Mouse (Mus musculus): ENCODE measurements around the gene Cdkn1c.
A peak's percentile ranks its signal among the peaks of the same experiment; 100 is the strongest.

The Cdkn1c gene

DNA sequence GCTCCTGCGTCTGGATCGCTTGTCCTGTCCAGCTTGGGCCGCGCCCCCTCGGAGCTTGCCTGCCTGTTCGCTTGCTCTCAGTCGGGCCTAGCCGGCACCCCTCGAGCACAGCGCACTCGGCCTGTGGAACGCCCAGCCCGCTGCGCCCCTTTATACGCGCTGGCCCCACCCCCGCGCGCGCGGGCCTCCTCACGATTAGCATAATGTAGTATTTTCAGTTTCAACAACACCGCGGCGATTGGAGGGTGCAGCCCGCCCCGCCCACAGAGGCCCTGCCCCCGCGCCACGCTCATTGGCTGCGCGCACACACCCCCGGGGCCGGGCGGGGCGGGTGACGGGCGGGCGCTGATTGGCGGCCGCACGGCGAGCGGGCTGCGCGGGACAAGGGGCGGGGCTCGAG, at the start of gene Cdkn1c:
Gene Cdkn1c, minus strand, starts transcription at position 177 of the 400 bp plus-strand sequence.
- DNase-seq = no peak

- DNase-seq = no peak
Measured at GRCm38 (mm10) chr7:143509566-143509965, 48.7 kb upstream of the Cdkn1c start.

GRCm38 (mm10) chr7:143506675-143507074, 45.8 kb upstream of the Cdkn1c start:
- peak; percentile 24 for DNase-seq

DNA sequence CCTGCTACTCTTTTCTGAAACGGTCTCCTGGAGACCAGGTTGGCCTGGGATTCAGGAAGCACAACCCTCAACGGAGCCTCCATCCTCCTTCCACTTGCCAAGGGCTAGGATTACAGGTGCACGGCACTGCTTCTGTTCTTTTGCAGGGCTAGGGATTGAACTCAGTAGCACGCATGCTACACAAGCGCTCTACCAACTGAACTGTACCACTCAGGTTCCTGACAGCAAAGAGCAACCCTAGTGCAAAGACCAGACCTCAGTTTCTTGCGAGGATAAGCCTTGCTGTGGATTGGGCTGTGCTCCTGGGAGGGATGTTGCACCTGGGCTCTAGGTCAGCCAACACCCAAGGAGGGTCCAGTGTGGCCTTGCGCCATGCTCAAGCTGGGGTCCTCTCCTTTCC, 45.4 kb upstream of the Cdkn1c start:
- DNase-seq = no peak

- DNase-seq = peak; percentile 32
Measured at GRCm38 (mm10) chr7:143505823-143506222, 45.0 kb upstream of the Cdkn1c start.

DNA sequence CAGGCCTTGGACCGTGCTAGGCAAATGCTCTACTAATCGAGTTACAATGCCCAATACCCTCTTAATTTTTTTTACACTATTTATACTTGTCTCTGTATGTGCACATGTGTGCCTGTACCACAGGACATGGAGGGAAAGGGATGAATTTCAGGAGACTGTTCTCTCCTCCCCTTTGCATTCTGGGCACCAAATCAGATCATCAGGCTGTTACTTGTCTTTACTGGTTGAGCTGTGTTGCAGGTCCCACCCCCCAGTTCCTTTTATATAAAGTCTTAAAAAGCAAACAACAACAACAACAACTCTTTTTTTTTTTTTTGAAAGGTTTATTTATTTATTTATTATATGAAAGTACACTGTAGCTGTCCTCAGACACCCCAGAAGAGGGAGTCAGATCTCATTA, 44.6 kb upstream of the Cdkn1c start:
- DNase-seq = no peak

DNA sequence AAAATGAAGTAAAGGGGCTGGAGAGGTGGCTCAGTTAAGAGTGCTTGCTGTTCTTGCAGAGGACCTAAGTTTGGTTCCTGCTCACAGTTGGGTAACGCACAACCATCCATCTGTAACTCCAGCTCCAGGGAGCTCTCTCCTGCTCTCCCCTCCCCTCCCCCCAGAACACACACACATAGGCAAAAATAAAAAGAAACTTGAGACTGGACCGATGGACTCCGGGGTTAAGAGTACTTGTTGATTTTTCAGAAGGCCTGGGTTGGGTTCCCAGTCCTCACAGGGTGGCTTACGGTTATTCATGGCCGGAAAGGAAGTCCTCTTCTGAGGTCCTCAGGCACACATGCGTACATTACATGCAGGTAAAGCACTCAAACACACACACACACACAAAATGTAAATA, 43.1 kb upstream of the Cdkn1c start:
- DNase-seq = no peak

DNA sequence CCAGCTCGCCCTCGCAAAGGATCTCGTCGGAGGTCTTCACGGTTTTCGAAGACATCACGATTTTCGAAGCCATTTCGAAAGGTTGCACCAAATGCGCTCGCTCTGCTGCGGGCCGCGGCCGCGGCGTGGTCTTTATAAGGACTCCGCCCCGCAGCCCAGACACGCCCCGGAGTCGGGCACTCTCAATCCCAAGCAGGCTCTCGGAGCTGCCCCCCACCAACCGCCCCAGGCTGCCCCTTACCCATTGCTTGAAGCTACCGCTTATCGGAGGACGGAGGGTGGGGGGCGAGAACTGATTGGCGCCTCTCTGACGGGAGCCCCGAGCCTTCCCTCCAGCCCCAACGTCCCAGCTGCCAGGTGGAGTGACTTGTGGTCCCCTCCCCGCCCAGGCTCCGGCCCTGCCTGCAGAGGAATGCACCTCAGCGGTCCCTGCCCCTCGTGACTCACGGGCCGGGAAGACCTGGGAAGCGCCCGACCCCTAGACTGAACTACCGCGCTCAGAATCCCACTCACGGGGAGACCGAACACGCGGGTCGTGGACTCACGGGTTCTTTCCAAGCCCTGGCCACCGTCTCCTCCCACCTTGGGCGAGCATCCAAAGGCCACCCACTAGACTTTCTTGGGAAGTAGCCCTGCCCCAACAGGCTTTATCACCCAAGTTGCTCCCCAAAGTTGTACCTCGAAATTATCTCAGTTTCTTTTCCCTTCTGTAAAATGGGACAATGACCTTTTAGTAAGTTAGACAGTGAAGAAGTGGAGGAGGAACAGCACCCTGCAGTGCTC, 41.8 kb upstream of the Cdkn1c start, which contains the start of gene Phlda2:
Gene Phlda2, minus strand, starts transcription at position 733 of the 783 bp plus-strand sequence.
- no peak for DNase-seq

DNA sequence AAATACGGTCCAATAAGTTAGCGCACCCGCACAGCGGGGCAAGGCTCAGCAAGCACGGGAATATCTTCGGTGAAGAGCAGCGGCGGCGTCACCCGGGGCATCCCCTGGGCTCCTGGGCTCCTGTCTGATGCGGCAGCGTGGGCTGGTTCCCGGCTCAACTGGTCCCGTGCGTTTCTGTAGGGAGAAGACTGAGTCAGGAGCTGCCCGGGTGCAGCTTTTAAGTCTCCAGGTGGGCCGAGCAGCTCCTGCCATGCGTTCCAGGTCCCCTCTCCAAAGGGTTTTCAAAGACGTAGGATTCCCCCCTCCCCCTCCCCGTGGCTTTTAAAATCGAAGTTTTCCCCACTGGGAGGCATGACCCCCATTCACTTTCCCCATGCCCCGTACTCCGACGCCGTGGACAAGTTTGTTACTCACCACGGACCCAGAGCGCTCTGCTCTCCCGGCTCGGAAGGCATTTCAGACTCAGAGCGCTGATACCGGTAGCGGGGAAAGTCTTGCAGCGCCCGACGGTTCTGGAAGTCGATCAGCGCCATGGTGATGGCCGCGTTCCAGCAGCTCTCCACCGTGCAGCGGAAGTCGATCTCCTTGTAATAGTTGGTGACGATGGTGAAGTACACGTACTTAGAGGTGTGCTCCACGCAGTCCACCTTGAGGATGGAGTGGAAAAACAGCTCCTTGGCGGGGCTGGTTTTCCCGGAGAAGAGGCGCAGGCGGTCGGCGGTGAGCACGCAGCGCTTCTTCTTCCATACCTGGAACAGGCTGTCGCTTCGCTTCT, 41.0 kb upstream of the Cdkn1c start:
- DNase-seq = no peak

GRCm38 (mm10) chr7:143500912-143501311, 40.1 kb upstream of the Cdkn1c start:
- DNase-seq = no peak

GRCm38 (mm10) chr7:143498584-143498983, 37.7 kb upstream of the Cdkn1c start:
- DNase-seq = no peak

GRCm38 (mm10) chr7:143495104-143495961, 34.5 kb upstream of the Cdkn1c start:
- DNase-seq = no peak

DNA sequence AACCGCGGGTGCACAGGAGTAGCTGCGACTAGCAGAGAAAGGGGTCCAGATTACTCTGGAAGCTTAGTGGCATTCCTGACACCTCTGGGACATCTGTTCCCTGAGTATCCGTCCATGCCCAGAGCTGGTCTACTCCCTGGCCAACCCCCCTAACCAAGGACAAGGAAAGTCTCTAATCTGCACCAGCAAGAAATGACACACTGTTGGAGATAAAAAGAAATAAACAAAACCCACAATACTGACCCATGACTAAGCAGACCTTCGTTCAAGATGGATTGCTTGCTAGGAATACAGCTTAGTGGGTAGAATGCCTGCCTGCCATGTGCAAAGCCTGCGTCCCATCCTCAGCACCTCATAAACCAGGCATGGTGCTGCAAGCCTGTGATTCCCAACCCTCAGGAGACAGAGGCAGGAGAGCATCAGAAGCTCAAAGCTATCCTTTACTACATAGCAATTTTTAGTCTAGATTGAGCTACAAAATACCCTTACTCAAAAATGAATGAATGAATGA, 32.8 kb upstream of the Cdkn1c start:
- DNase-seq = no peak

DNA sequence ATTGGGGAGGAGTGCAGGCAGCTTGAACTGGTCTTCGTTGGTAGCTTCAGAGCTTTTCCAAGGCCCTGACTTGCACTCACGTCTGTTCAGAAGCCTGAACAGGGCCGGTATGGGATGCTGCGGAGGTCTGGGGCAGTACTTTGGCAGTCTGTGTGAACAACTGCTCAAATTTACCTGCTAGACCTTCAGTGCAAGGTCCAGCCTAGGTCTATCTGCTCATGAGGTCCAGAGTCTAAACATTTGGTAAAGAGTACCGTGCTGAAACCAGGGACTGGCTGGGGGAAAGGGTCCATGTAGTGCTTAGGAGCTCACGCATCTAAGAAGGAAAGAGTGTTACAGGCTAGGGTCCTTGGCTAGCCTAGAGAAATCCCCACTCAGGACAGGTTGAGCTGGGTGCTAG, 28.9 kb upstream of the Cdkn1c start:
- no peak for DNase-seq

GRCm38 (mm10) chr7:143482541-143482940, 21.7 kb upstream of the Cdkn1c start:
- no peak for DNase-seq

- no peak for DNase-seq
Measured at GRCm38 (mm10) chr7:143481806-143482387, 21.0 kb upstream of the Cdkn1c start.

DNA sequence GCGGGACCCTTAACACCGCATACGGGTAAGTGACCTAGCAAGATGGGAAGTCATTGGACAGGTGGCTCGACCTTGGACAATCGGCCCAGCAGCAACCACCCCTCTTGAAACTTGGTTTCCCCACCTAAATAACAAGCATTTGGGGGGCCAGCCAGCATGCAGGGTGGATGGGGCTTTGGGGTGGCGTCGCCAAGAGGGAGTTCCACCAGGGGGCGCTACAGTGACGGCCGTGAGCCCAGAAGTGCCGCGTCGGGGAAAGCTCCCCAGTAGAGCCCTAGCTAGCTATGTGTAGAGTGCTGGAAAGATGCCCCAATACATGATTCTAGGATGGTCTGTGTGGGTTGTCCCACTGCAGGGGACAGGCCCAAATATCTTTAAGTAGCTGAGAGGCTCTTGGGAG, 19.6 kb upstream of the Cdkn1c start:
- no peak for DNase-seq

DNA sequence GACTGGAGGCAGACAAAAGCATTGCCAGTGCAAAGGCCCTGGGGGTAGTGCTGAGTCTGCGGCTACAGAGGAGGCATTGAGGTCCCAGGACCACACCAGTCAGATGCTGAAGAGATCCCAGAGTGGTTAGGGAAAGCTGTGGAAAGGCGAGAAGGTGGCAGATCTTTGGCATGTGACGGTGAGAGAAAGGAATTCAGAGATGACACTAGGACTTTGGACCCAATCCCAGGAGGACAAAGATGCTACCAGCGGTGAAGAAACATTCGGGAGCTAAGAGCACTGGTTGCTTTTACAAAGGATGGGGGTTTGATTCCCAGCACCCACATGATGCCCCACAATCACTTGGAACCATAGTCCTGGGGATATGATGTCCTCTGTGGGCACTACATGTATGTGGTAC, 16.9 kb upstream of the Cdkn1c start:
- no peak for DNase-seq

GRCm38 (mm10) chr7:143476702-143477335, 16.0 kb upstream of the Cdkn1c start:
- DNase-seq = no peak

DNA sequence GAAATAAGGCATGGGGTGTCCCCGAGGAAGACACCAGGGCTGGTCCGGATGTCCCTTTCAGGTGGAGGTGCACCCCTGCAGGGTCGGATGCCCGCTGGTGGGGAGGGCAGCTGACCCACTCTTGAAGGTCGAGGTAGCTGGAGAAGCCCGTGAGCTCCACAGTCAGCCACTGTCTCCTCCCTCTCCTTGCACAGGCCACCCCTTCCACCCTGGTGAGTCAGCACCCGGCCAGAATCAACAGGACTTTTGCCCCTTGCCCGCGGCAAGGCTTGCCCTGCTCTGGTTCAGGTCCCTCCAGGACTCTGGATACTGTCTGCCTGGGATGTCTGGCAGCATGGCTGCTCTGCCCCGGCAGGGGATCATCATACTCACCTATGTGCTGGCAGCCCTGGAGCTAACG, 15.0 kb upstream of the Cdkn1c start:
- no peak for DNase-seq

DNA sequence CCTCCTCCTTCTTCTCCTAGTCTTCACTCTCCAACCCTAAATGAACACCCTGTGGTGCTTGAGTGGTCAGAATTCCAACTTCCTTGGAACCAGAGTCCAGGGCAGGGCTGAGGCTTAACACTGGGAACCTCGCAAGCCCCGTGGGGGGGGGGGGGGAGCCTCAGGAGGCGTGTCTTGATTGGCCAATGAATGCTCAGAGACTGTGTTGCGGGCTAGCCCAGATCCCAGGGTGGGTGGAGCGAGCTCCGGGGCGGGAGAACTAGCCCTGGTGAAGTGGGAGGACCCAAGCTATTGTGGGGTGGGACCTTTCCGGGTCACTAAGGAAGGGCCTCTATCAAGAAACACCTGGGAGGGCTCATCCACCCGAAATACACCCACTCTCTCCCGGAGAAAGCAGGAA, 14.0 kb upstream of the Cdkn1c start:
- DNase-seq = no peak
